Mouse (Mus musculus): ENCODE data around the gene Ormdl3.

DNA sequence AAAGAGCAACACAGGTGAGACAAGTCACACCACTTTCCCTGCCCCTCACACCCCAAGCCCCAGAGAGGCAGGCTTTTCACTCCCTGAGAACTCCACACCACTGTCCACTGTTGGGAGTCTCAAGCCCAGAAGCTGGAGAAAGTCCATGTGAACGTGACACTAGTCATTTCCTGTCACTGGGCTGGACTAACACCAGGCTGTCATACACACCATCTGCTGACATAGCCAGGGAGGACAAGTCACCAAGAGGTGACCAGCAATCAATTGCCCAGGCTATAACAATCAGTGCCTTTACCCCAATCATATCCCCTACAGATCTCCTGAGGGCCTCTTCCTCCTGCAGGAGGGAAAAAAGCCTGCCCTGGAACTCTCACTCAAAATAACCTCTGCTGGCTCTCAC, 3.0 kb downstream of the Ormdl3 start:
- TF ChIP-seq POLR2A (IDR thresholded peaks at IDR 0.05; ENCODE audit: control insufficient read depth, low read depth, low read length) = no peak
- TF ChIP-seq CTCF (IDR thresholded peaks at IDR 0.05; ENCODE audit: control insufficient read depth, insufficient read depth, insufficient replicate concordance, low read depth, low read length) = no peak

Data from testis, adult 2 months (tissue).